Mouse (Mus musculus) v-Abl transformed pro-B cells (cell line): ENCODE data around the gene Myoz2.

Source experiments
- in situ Hi-C, 2 experiments: fragments of 400-800 bp; cut with MboI; formaldehyde crosslinking; loops; one replicate each; pipeline ENCODE4 v1.15.1; 2025; ENCODE audit not compliant: unreplicated experiment in 2 of 2

Myoz2 gene

GRCm38 (mm10) chr3:123009417-123009816, 25.4 kb downstream of the Myoz2 start:
- in situ Hi-C loops, result no loop called here

DNA sequence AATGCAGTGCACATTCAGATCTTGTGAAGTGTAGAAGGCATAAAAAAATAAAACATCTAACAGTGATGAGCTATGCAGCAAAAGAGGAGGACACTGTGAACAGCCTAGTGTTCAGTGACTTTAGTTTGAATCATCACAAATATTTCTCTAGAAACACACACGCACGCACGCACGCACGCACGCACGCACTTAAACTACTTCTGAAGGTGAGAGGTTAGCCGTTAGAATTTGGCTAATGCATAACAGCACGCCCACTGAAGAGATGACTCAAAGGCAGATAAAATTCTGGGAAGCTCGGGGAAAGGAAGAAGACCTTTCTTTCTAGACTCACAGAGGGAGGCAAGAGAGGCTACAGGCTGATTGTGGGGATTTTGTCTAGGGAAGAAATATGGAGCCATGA, 27.4 kb downstream of the Myoz2 start:
- in situ Hi-C loops, result no loop called here

- in situ Hi-C loops, result no loop called here
Measured at GRCm38 (mm10) chr3:123001053-123001452, 33.8 kb downstream of the Myoz2 start.

DNA sequence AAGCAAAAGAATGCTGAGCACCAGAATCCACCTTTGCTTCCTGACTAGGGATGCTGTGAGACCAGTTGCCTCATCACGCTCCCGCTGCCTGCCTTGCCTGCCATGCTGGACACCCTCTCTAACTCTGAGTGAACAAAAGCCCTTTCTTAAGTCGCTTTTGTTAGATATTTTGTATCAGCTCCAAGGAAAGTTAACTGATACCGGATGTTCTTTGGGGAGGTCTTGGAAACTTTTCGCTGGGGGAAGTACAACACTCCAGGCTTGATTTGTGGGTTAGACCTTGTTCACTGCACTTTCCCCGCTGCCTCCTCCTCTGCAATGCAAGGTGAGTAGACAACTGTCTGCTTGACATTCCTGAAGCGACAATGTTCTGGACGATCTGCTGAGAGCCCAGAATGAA, 36.3 kb downstream of the Myoz2 start:
- in situ Hi-C loops, result no loop called here

DNA sequence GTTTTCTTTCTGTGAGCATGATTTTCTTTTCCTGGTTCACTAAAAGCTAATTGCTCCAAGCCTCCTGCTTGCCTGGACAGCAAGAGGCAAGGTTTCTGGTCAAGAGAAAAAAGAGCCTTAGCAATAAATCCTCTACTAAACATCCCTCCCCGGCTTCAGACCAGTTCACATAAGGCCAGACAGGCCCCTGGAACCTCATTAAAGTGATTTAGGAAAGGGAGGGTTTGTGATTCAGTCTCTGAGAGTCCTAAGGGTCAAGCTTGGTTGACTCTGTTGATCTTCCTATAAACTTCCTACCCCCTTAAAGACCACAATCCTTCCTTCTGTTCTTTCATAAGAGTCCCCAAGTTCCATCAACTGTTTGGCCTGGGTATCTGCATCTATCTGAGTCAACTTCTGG, 37.8 kb downstream of the Myoz2 start:
- in situ Hi-C loops, result no loop called here

DNA sequence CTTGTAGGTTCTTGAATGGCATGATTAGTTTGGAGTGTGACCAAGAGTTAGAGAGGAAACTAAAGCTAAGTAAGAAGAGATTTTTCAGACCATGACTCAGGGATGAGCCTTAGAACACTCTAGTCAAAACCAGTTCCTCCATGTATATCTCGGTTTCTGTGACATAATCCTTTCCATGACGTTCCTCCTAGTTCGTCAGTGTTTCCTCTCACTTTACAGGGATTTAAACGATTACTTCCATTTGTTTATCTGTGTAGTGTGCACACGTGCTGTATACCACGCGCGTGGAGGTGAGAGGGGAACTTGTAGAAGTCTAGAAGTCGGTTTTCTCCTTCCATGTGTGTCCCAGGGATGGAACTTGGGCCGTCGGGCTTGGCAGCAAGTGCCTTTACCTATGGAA, 47.9 kb downstream of the Myoz2 start:
- in situ Hi-C loops, result loop anchor here (5.0 to 10.0 kb wide), 3 partner anchors 62 to 520 kb away; partner anchors contain the start of genes 1810037I17Rik (in 1 of the 2) and Mettl14 (in 1 of the 2)

GRCm38 (mm10) chr3:122986386-122986785, 48.4 kb downstream of the Myoz2 start:
- in situ Hi-C loops, result loop anchor here (5.0 to 10.0 kb wide), 3 partner anchors 62 to 521 kb away; partner anchors contain the start of genes 1810037I17Rik (in 1 of the 2) and Mettl14 (in 1 of the 2)

DNA sequence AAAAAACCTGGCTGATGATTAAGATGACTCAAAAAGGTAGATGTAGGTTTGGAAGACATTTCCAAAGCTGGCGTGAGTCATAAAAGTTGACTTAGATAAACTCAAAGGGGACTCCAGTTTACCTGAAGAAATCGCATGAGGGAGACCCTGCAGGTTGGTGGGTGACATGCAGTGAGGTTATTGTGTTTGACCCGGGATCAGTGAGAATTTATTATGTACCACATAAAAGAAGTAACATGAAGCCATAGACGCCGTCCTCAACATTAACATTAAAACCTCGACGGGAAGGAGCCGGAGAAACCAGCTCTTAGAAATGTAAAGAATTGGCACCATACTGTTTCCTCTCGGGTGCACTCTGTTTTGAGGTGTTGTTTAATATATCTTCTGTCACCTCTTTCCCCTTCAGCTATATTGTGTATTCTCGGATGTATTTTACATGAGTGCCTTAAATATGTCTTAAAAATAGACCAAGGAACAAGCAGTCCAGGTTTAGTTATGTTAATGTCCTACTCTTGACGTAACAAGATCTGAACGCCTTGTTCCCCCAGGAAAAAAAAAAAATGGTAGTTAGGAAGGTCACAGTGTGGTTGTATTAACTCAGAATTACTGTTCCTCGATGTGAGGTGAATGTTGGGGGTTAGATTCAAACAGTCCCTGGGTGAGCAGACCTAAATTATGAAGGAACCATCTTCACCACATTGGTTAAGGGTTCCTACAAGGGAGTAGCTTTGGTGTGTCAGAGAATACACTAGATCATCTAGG, 49.5 kb downstream of the Myoz2 start:
- in situ Hi-C loops, result loop anchor here (5.0 to 10.0 kb wide), 3 partner anchors 61 to 522 kb away; partner anchors contain the start of genes 1810037I17Rik (in 1 of the 2) and Mettl14 (in 1 of the 2)

GRCm38 (mm10) chr3:122984249-122985182, 50.3 kb downstream of the Myoz2 start, which contains the start of gene Usp53:
Gene Usp53 (minus strand): TSS chr3:122984510.
- in situ Hi-C loops, result loop anchor here (5.0 to 10.0 kb wide), 3 partner anchors 60 to 523 kb away; partner anchors contain the start of genes 1810037I17Rik (in 1 of the 2) and Mettl14 (in 1 of the 2)

DNA sequence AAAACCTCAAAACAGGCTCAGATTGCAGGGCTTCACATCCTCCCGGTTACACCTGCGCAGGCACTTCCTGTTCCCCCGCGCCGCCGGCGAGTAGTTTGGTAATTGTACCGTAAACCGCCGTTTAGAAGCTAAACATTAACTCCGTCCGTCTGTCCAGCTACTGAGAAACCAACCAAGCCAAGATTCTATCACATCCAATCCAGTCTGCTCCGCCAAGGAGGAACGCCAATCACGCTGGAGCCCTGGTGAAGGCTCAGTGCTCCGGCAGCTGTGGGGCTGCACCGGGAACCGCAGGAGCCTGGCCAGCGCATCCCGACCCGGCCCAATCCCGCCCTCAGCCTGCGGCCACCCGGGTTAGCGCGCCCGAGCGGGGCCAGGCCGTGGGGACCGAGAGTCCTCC, 51.0 kb downstream of the Myoz2 start:
- in situ Hi-C loops, result loop anchor here in 1 of 2 experiments (10.0 kb wide), 2 partner anchors 59 to 401 kb away; partner anchors contain the start of genes 1810037I17Rik and Mettl14

DNA sequence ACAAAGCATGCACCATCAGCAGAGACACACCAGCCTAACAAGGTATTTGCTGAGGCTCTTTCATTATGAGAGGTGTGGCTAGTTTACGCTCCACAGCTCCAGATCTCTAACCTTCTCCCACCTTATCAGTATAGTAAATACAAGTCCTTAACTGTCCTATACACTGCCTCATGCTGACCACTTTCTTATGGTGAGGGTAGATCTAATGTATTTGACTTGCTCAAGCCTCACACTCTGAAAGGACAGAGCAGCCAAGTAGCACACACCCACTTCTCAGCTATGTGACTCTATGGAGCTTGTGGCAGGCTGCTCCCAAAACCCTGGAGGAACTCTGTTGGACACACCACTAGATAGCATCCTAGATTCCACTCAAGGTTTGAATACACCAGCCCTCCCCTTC, 58.9 kb downstream of the Myoz2 start:
- in situ Hi-C loops, result no loop called here

- in situ Hi-C loops, result no loop called here
Measured at GRCm38 (mm10) chr3:122975363-122975762, 59.5 kb downstream of the Myoz2 start.

- in situ Hi-C loops, result no loop called here
Measured at GRCm38 (mm10) chr3:122974833-122975232, 60.0 kb downstream of the Myoz2 start.

DNA sequence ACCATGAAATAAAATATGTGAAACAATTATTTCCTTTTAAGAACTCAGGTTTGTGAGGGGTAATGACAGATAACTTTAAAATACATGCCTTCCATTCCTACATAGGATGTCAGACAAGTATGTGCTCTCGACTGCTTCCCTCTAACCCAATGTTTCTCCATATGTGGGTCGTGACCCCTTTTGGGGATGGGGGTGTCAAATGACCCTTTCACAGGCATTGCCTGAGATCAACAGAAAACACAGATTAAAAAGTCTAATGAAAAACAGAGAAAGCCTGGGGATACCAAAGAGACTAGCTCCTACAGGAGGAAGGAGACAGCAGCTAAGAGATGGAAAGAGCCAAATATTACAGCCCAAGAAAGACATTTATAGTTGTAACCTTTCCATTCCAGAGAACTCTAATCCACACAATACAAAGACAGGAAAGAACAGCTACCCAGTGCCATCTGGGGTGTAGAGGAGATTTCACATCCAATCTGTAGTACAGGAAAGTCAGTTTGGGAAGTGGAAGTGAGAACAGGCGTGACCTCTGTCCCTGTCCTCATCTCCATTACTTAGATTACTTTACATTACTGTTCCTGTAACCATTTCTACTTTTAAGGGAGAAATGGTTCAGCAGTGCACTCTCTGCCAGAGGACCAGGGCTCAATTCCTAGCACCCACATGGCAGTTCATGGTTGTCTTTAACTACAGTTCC, 62.5 kb downstream of the Myoz2 start:
- in situ Hi-C loops, result no loop called here

GRCm38 (mm10) chr3:122968391-122968790, 66.4 kb downstream of the Myoz2 start:
- in situ Hi-C loops, result no loop called here

DNA sequence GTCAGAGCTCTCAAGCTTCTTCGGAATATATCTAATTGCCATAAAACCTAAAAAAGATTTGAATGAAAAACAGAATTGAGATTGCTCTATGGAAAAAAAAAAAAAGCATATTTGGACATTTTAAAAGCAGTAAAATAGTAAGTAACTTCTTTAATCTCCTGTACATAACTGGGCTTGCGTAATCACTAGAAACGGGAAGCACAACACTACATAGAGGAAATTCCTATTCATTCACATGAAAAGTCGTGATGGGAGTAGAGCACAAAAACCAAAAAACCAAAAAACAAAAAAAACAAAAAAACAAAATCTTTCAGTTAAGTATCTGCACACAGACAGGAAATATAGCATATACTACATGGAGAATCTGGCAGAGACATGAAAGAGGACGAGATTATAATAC, 70.5 kb downstream of the Myoz2 start:
- in situ Hi-C loops, result no loop called here
